Mouse (Mus musculus) kidney, adult 10 weeks (tissue): ENCODE data around the gene Prl6a1. TPM values are rescaled to one million over a fixed set of nuclear protein-coding genes. Genes with fewer than 3 reads are reported as not detected.

Experiments
- polyA plus RNA-seq: library from polyadenylated mRNA; stranded (reverse); fragments of 350-450 nt; fragmentation: Illumina TruSeq; extraction: RNeasy Lipid Tissue Mini Kit (QIAGEN cat#74804); gene quantifications from one replicate; pipeline ENCODE4 v1.2.3, GENCODE M21; 2014; ENCODE audit warnings: low read depth, low replicate concordance

Prl6a1 gene
- not detected for polyA plus RNA-seq

GRCm38 (mm10) chr13:27312334-27313225 is at the start of gene Prl6a1:
Prl6a1 (plus strand) TSS chr13:27312627.

GRCm38 (mm10) chr13:27345373-27345772 is 32.9 kb downstream of the Prl6a1 start, which contains the start of gene Prl8a2:
Prl8a2 (plus strand) TSS chr13:27345673.

Other genes with a start within 250 kb of the Prl6a1 start
- gene Prl3d1, start 218.4 kb upstream of the Prl6a1 start, polyA plus RNA-seq, result not detected
- gene Prl3d2, start 190.9 kb upstream of the Prl6a1 start, polyA plus RNA-seq, result not detected
- not detected for gene Prl3d3, start 155.8 kb upstream of the Prl6a1 start, polyA plus RNA-seq
- not detected for gene Prl3c1, start 116.0 kb upstream of the Prl6a1 start, polyA plus RNA-seq
- gene Prl3b1, start 70.8 kb upstream of the Prl6a1 start, polyA plus RNA-seq, result not detected
- not detected for gene Prl3a1, start 53.2 kb upstream of the Prl6a1 start, polyA plus RNA-seq
- gene Prl8a2, start 33.0 kb downstream of the Prl6a1 start, polyA plus RNA-seq, result not detected
- not detected for gene Prl2b1, start 78.2 kb downstream of the Prl6a1 start, polyA plus RNA-seq
- gene Prl8a6, start 126.1 kb downstream of the Prl6a1 start, polyA plus RNA-seq, result not detected
- gene Prl8a8, start 200.6 kb downstream of the Prl6a1 start, polyA plus RNA-seq, result not detected